Mouse (Mus musculus) heart, adult 2 months (tissue): Measurements from ENCODE around the gene Sfxn1. TPM values are rescaled to one million over a fixed set of nuclear protein-coding genes. Genes with fewer than 3 reads are reported as not detected.

Experiments
- DNase-seq, 2 experiments: peaks; one replicate each; pipeline ENCODE4 v3.0.0; 2021
- H3K27ac ChIP-seq: fragments of 200-600 bp; 2 replicates; pipeline ENCODE4 v1.8.1; 2022
- H3K27me3 ChIP-seq: fragments of 200-500 bp; 2 replicates; pipeline ENCODE4 v1.6.1; 2012; ENCODE audit warnings: mild to moderate bottlenecking, low read length, inconsistent platforms, mixed read lengths; ENCODE audit not compliant: control insufficient read depth, insufficient read depth
- H3K36me3 ChIP-seq: fragments of 200-500 bp; 2 replicates; pipeline ENCODE4 v1.6.1; 2012; ENCODE audit warnings: low read length, inconsistent platforms; ENCODE audit not compliant: control insufficient read depth, insufficient read depth
- H3K4me1 ChIP-seq: fragments of 200-500 bp; 2 replicates; pipeline ENCODE4 v1.6.1; 2011; ENCODE audit warnings: low read length; ENCODE audit not compliant: control insufficient read depth, insufficient read depth
- H3K4me3 ChIP-seq: fragments of 200-600 bp; 2 replicates; pipeline ENCODE4 v1.8.1; 2022
- H3K79me2 ChIP-seq: fragments of 200-500 bp; replicated peaks from 2 replicates; pipeline ENCODE4 v1.6.1; 2012; ENCODE audit warnings: mild to moderate bottlenecking, inconsistent platforms, low read length, moderate library complexity, mixed read lengths; ENCODE audit not compliant: control insufficient read depth, insufficient read depth
- H3K9ac ChIP-seq: fragments of 200-500 bp; 2 replicates; pipeline ENCODE4 v1.6.1; 2012; ENCODE audit warnings: low read depth, mild to moderate bottlenecking, control low read depth, inconsistent platforms, low read length, mixed read lengths
- CTCF ChIP-seq: fragments of 200-600 bp; IDR thresholded peaks from 2 replicates; pipeline ENCODE4 v1.8.1; 2022; ENCODE audit warnings: antibody characterized with exemption, mild to moderate bottlenecking, moderate library complexity
- EP300 ChIP-seq: fragments of 200-500 bp; IDR thresholded peaks from 2 replicates; pipeline ENCODE4 v1.6.1; 2011; ENCODE audit warnings: low read depth, low read length, control low read depth; ENCODE audit not compliant: insufficient read depth
- POLR2A ChIP-seq: fragments of 200-500 bp; IDR thresholded peaks from 2 replicates; pipeline ENCODE4 v1.6.1; 2011; ENCODE audit warnings: mild to moderate bottlenecking, low read depth, low read length, control low read depth; ENCODE audit not compliant: insufficient read depth
- WGBS: fragments of 180-500 bp; shearing (Covaris S2); methylation state at CpG from one replicate; pipeline ENCODE4 v1.1.7; 2018; 5-methylcytosine and 5-hydroxymethylcytosine counted together
- intact Hi-C: fragments of 180-260 bp; cut with DNase I; formaldehyde crosslinking; loops from one replicate; pipeline ENCODE4 v1.15.1; 2025
- polyA plus RNA-seq: library from polyadenylated mRNA; depleted of rRNA; stranded (reverse); fragments of >200 nt; gene quantifications from 2 replicates; pipeline ENCODE4 v1.2.3, GENCODE M21; 2012
- total RNA-seq, 2 experiments: library from RNA; stranded (reverse); gene quantifications; 2 replicates each; pipeline ENCODE4 v1.2.3; 2021

The Sfxn1 gene
- total and polyA plus RNA-seq, 3 experiments = 6.8 to 8.5 (median 8.1) TPM

DNA sequence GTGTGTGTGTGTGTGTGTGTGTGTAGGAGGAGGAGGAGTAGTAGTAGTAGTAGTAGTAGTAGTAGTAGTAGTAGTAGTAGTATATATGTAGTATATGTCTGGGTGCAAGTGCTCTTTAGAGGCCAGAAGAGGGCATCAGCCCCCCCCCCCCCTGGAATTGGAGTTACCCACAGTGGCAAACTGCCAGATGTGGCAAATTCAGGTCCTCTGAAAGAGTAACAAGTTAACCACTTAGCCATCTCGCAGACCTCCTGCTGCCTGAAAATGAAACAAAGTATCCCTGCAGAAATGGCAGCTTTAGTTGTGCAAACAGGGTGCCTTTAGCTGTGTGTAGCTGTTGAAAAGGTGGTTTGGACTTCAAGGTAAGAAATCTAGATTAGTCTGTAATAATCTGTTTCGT lies 1.8 kb downstream of the Sfxn1 start:
- H3K79me2 ChIP-seq = no peaks in the 10 kb centered on the region

DNA sequence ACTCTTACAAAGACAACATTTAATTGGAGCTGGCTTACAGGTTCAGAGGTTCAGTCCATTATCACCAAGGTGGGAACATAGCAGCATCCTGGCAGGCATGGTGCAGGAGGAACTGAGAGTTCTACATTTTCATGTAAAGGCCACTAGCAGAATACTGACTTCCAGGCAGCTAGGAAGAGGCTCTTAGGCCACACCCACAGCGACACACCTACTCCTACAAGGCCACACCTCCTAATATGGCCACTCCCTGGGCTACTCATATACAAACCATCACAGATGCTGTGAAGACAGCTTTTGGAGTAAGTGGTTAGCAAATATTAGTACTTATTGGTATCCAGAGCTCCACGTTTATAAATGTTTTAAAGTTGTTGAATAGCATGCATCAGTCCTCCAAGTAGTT lies 3.7 kb downstream of the Sfxn1 start:
- H3K9ac ChIP-seq = no peak overlapping the region
- TF ChIP-seq POLR2A (no peak), EP300 (no peak)
- no peak overlapping the region for H3K4me3 ChIP-seq
- 93% methylated on average over 2 of the region's 2 CpGs for WGBS
- H3K27ac ChIP-seq = no peak overlapping the region
- H3K4me1 ChIP-seq = peaks cover 9% of the 10 kb centered on the region
- intact Hi-C loops = no loop called here
- H3K36me3 ChIP-seq = no peaks in the 10 kb centered on the region
- no peaks in the 10 kb centered on the region for H3K27me3 ChIP-seq
- no peak for DNase-seq
- no peaks in the 10 kb centered on the region for H3K79me2 ChIP-seq

More for the DNA sequence above, 1.8 kb downstream of the Sfxn1 start:
- H3K4me3 ChIP-seq = no peak overlapping the region
- no peaks in the 10 kb centered on the region for H3K36me3 ChIP-seq
- WGBS = 67% methylated on average over 2 of the region's 2 CpGs
- no peak overlapping the region for H3K27ac ChIP-seq
- intact Hi-C loops = no loop called here
- DNase-seq = no peak
- no peaks in the 10 kb centered on the region for H3K27me3 ChIP-seq
- H3K4me1 ChIP-seq = peaks cover 4% of the 10 kb centered on the region
- TF ChIP-seq POLR2A = no peak
- no peak for TF ChIP-seq EP300
- no peak for TF ChIP-seq CTCF
- H3K9ac ChIP-seq = no peak overlapping the region

DNA sequence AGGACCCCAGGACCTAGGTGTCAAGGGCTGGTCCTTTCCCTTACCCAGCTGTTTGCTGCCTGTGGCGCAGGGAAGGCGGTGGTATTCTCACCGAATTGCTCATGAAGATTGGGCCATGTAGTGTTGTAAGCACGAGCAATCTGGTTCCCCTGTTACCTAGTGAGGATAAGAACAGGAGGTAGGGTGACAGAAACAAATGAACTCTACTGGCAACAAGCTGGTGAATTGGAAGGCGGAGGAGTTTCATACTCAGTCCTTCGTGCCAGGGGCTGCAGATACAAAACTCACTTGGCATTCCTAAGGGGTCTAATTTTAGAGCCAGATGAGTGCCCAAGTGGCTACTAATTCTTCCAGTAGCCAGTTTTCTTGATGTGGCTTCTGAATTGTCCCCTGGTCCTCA lies 4.4 kb downstream of the Sfxn1 start:
- TF ChIP-seq EP300 = no peak
- TF ChIP-seq CTCF = no peak
- TF ChIP-seq POLR2A = no peak
- Histone ChIP-seq H3K9ac (no peak overlapping the region), H3K27ac (no peak overlapping the region), H3K27me3 (no peaks in the 10 kb centered on the region), H3K4me3 (no peak overlapping the region), H3K36me3 (no peaks in the 10 kb centered on the region), H3K4me1 (peaks cover 9% of the 10 kb centered on the region), H3K79me2 (no peaks in the 10 kb centered on the region)
- intact Hi-C loops = no loop called here
- 81% methylated on average over 6 of the region's 6 CpGs for WGBS
- no peak for DNase-seq

DNA sequence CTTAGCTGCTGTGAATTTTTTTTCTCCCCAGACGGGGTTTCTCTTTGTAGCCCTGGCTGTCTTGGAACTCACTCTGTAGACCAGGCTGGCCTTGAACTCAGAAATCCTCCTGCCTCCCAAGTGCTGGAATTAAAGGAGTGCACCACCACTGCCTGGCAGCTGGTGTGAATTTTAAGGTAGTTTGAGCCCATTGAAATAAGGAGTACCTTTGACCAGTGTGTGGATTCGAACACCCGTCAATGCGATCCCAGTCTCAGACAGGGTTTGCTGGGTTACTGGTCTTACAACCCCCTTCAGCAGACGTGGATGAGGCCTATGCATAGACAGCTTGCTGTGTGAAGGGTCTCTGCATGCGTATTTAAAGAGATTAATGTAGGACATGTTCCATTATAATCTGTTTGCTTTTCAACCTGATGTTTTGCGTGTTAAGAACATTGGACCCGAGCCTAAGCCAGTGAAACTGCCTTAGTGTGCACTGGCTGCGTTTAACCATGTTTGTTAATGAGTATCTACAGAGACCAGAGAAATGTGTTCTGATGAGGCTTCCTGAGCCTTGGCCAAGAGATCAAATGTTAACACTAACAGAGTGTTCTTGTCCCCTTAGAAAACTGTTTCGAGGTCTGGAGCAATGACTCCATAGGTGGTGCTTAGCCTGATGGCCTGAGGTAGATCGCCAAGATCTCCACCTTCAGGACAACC lies 5.2 kb downstream of the Sfxn1 start:
- H3K79me2 ChIP-seq = no peaks in the 10 kb centered on the region
- no peak overlapping the region for H3K9ac ChIP-seq
- intact Hi-C loops = no loop called here
- TF ChIP-seq EP300 = no peak
- TF ChIP-seq CTCF = no peak
- TF ChIP-seq POLR2A = no peak
- no peak for DNase-seq
- H3K27me3 ChIP-seq = no peaks in the 10 kb centered on the region
- H3K36me3 ChIP-seq = no peaks in the 10 kb centered on the region
- H3K4me3 ChIP-seq = no peak overlapping the region
- 93% methylated on average over 11 of the region's 11 CpGs for WGBS
- peaks cover 9% of the 10 kb centered on the region for H3K4me1 ChIP-seq
- H3K27ac ChIP-seq = no peak overlapping the region

DNA sequence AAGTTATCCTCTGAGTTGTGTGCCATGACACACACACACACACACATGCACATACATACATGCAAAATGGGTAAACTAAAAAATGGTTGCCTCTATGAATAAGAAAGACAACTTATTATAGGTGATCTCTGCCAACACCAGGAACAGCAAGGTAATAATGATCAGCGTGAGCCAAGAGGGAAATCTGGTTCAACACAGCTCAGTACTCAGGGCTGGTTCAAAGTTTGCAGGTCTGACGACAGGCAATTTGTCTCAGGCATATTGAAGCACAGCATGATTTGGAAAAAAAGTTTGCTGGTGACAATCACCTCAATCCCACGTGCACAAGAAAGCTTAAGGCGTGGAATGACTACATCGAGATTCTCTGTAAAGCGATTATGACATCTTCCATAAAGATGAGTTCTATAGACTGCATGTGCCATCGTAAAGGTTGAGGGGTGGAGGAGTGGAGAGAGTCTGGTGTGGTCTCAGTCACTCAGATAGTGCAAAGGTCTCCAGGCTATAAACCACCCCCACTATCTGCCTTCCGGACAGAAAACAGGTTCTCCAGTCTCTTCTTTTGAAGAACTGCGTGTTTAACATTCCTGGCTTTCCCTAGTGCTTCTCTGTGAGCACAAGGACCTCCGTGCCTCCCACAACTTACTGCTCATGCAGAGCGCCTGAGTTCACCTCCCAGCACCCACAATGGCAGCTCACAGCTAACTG lies 6.0 kb downstream of the Sfxn1 start:
- TF ChIP-seq EP300 = no peak
- no peak for TF ChIP-seq CTCF
- TF ChIP-seq POLR2A = no peak
- 81% methylated on average over 11 of the region's 11 CpGs for WGBS
- H3K79me2 ChIP-seq = no peaks in the 10 kb centered on the region
- H3K27me3 ChIP-seq = no peaks in the 10 kb centered on the region
- H3K4me1 ChIP-seq = peaks cover 8% of the 10 kb centered on the region
- DNase-seq = no peak
- intact Hi-C loops = no loop called here
- no peak overlapping the region for H3K27ac ChIP-seq
- H3K36me3 ChIP-seq = no peaks in the 10 kb centered on the region
- no peak overlapping the region for H3K4me3 ChIP-seq
- H3K9ac ChIP-seq = no peak overlapping the region
